Mouse (Mus musculus) myocyte (in vitro differentiated cells): ENCODE measurements around the gene Zfp383. TPM values are rescaled to one million over a fixed set of nuclear protein-coding genes. Genes with fewer than 3 reads are reported as not detected.

ENCODE experiments used
- H3K27me3 ChIP-seq: one replicate; pipeline ENCODE4 v1.6.1; 2011; ENCODE audit not compliant: control insufficient read depth, insufficient read depth, insufficient read length
- H3K36me3 ChIP-seq: one replicate; pipeline ENCODE4 v1.6.1; 2011; ENCODE audit not compliant: control insufficient read depth, insufficient read depth
- H3K4me2 ChIP-seq: one replicate; pipeline ENCODE4 v1.6.1; 2011; ENCODE audit warnings: low read depth, control low read depth
- H3K4me3 ChIP-seq: one replicate; pipeline ENCODE4 v1.5.1; 2011; ENCODE audit warnings: mild to moderate bottlenecking, control low read depth, moderate library complexity
- H3K79me2 ChIP-seq: one replicate; pipeline ENCODE4 v1.6.1; 2011; ENCODE audit not compliant: control insufficient read depth, insufficient read depth
- H3ac ChIP-seq: one replicate; pipeline ENCODE4 v1.6.1; 2011; ENCODE audit not compliant: control insufficient read depth, insufficient read length
- CEBPB ChIP-seq: IDR thresholded peaks from 2 replicates; pipeline ENCODE4 v1.6.1; 2011; ENCODE audit warnings: mild to moderate bottlenecking, moderate library complexity; ENCODE audit not compliant: poor library complexity, insufficient read depth, severe bottlenecking
- E2F4 ChIP-seq: IDR thresholded peaks from one replicate; pipeline ENCODE4 v1.6.1; 2011; ENCODE audit warnings: mild to moderate bottlenecking, control low read depth, moderate library complexity; ENCODE audit not compliant: insufficient read depth
- MAX ChIP-seq: IDR thresholded peaks from one replicate; pipeline ENCODE4 v1.6.1; 2011; ENCODE audit warnings: low read depth, mild to moderate bottlenecking, control low read depth
- MYOD1 ChIP-seq, 3 experiments: IDR thresholded peaks; one replicate each; pipeline ENCODE4 v1.6.1; 2011; ENCODE audit warnings: control low read depth in 2 of 3, low read depth in 2 of 3, mild to moderate bottlenecking in 2 of 3, moderate library complexity in 1 of 3; ENCODE audit not compliant: insufficient read length in 2 of 3, control insufficient read depth in 1 of 3
- MYOG ChIP-seq, 3 experiments: IDR thresholded peaks; one replicate each; pipeline ENCODE4 v1.6.1; 2011; ENCODE audit warnings: control low read depth in 2 of 3, low read depth in 2 of 3, mild to moderate bottlenecking in 2 of 3; ENCODE audit not compliant: insufficient read length in 2 of 3, control insufficient read depth in 1 of 3, insufficient read depth in 1 of 3
- POLR2A ChIP-seq: IDR thresholded peaks from one replicate; pipeline ENCODE4 v1.6.1; 2011; ENCODE audit warnings: low read depth, mild to moderate bottlenecking, control low read depth, moderate library complexity; ENCODE audit not compliant: insufficient read length
- POLR2AphosphoS2 ChIP-seq: IDR thresholded peaks from one replicate; pipeline ENCODE4 v1.6.1; 2011; ENCODE audit warnings: low read depth, control low read depth; ENCODE audit not compliant: insufficient read length
- REST ChIP-seq: IDR thresholded peaks from one replicate; pipeline ENCODE4 v1.6.1; 2011; ENCODE audit warnings: mild to moderate bottlenecking, control low read depth, moderate library complexity; ENCODE audit not compliant: insufficient read depth, insufficient read length
- SRF ChIP-seq: IDR thresholded peaks from one replicate; pipeline ENCODE4 v1.6.1; 2011; ENCODE audit warnings: low read depth; ENCODE audit not compliant: control insufficient read depth, insufficient read length
- TCF12 ChIP-seq: IDR thresholded peaks from one replicate; pipeline ENCODE4 v1.6.1; 2011; ENCODE audit warnings: mild to moderate bottlenecking, control low read depth; ENCODE audit not compliant: poor library complexity, insufficient read depth, severe bottlenecking
- TCF3 ChIP-seq: IDR thresholded peaks from one replicate; pipeline ENCODE4 v1.6.1; 2011; ENCODE audit warnings: low read depth, control low read depth; ENCODE audit not compliant: insufficient read length
- USF1 ChIP-seq: IDR thresholded peaks from one replicate; pipeline ENCODE4 v1.6.1; 2011; ENCODE audit warnings: low read depth, mild to moderate bottlenecking, control low read depth, moderate library complexity
- polyA plus RNA-seq: library from polyadenylated mRNA; unstranded; fragments of >200 nt; fragmentation: generic; extraction: Trizol; gene quantifications from one replicate; pipeline ENCODE4 v1.2.1, GENCODE M21; 2012; ENCODE audit warnings: missing spikeins

Zfp383 gene
- polyA plus RNA-seq, 1 experiment, result 2.4 TPM

DNA sequence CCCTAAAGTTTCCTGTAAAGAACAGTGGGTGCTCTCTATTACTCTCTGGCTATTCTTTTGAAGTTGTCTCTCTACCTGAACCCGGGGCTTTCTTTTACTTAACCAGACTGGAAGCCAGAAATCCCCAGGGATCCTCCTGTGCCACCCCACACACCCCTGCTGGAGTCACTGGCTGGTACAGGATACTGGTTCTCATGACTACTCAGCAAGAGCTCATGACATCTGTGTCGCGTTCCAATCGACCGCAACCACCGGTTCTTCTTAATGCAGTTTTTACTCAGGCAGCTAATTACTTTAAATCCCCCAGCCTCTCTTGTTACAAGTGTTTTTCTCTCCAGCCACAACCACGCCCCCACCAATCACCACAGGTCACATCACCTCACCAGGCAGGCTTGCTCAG, 28.0 kb upstream of the Zfp383 start:
- Histone ChIP-seq H3K79me2 (no peaks in the 10 kb centered on the region), H3K4me3 (no peak overlapping the region), H3K4me2 (no peak overlapping the region), H3K27me3 (no peaks in the 10 kb centered on the region), H3ac (no peak overlapping the region), H3K36me3 (peaks cover 8% of the 10 kb centered on the region)
- no peak for TF ChIP-seq TCF3
- no peak for TF ChIP-seq TCF12
- no peak for TF ChIP-seq MYOD1 (IDR thresholded peaks at IDR 0.05; ENCODE audit: control insufficient read depth in 1 of 3, insufficient read length in 2 of 3, low read depth in 2 of 3)
- no peak for TF ChIP-seq MYOG (IDR thresholded peaks at IDR 0.05; ENCODE audit: control insufficient read depth in 1 of 3, insufficient read depth in 1 of 3, insufficient read length in 2 of 3, low read depth in 2 of 3)
- no peak for TF ChIP-seq POLR2A
- TF ChIP-seq CEBPB, result no peak
- TF ChIP-seq POLR2AphosphoS2, result no peak
- no peak for TF ChIP-seq MAX
- no peak for TF ChIP-seq E2F4
- TF ChIP-seq USF1, result no peak
- no peak for TF ChIP-seq REST
- TF ChIP-seq SRF, result no peak

DNA sequence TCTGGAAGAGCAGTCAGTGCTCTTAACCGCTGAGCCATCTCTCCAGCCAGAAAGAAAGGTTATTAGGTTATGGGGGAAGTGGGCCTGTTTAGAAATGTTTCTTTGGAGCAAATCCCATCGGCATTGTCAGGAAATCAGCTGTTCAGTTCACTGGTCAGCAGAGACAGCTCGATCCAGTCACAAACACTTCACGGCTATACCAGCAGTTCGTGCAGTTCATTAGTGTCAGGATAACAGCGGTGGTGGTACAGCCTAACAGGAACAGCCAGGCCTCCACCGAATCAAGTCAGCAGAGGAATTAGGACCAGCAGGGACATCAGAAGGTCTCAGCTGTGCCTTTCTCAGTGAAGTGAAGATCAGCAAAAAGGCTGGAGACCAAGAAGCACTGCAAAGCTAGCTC, 27.1 kb upstream of the Zfp383 start:
- no peaks in the 10 kb centered on the region for H3K27me3 ChIP-seq
- no peaks in the 10 kb centered on the region for H3K79me2 ChIP-seq
- H3K4me3 ChIP-seq, result no peak overlapping the region
- H3K36me3 ChIP-seq, result no peaks in the 10 kb centered on the region
- H3ac ChIP-seq, result no peak overlapping the region
- no peak overlapping the region for H3K4me2 ChIP-seq
- TF ChIP-seq MYOD1 (IDR thresholded peaks at IDR 0.05; ENCODE audit: control insufficient read depth in 1 of 3, insufficient read length in 2 of 3, low read depth in 2 of 3) (no peak), REST (no peak), USF1 (no peak), CEBPB (no peak), TCF3 (no peak), MAX (no peak), MYOG (IDR thresholded peaks at IDR 0.05; ENCODE audit: control insufficient read depth in 1 of 3, insufficient read depth in 1 of 3, insufficient read length in 2 of 3, low read depth in 2 of 3) (no peak), POLR2A (no peak), TCF12 (no peak), SRF (no peak), POLR2AphosphoS2 (no peak), E2F4 (no peak)

DNA sequence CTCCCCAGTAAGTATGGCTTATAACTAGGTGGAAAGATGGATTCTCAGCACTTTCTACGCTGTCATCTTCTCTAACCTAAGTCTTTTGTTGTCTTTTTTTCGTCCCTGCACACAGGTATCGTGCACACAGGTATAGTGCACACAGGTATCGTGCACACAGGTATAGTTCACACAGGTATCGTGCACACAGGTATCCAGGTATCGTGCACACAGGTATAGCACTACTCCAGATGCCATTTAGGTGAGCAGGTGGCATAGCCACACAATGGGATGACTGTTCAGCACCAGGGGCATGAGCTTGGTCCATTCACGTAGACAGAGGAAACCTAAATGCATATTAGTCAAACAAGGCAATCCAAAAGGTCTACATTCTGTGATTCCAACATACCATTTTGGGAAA, 17.5 kb upstream of the Zfp383 start:
- Histone ChIP-seq H3K79me2 (no peaks in the 10 kb centered on the region), H3K4me2 (no peak overlapping the region), H3K27me3 (no peaks in the 10 kb centered on the region), H3K36me3 (peaks cover 23% of the 10 kb centered on the region), H3K4me3 (no peak overlapping the region), H3ac (no peak overlapping the region)
- TF ChIP-seq POLR2AphosphoS2 (peak; percentile 59), MYOG (IDR thresholded peaks at IDR 0.05; ENCODE audit: control insufficient read depth in 1 of 3, insufficient read depth in 1 of 3, insufficient read length in 2 of 3, low read depth in 2 of 3) (no peak)

DNA sequence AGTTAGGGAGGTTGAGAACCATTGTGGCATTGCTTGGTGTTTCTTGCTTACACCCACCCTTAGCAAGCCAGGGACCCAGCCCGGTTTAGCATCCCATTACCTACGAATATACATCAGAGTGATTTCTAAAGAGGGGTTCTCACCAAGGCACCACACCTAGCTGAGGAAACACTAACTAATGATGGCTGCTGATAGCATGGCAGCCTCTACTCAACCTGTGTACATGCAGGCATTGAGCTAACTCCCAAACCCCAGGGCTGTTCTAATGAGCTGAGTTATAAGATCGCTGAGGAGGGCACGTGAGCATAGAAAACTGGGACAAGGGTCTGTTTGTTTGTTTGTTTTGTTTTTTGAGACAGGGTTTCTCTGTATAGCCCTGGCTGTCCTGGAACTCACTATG, 15.3 kb upstream of the Zfp383 start:
- H3K4me2 ChIP-seq, result no peak overlapping the region
- H3K36me3 ChIP-seq, result peaks cover 39% of the 10 kb centered on the region
- no peaks in the 10 kb centered on the region for H3K27me3 ChIP-seq
- H3K4me3 ChIP-seq, result no peak overlapping the region
- H3K79me2 ChIP-seq, result no peaks in the 10 kb centered on the region
- no peak overlapping the region for H3ac ChIP-seq
- TF ChIP-seq MYOG (IDR thresholded peaks at IDR 0.05; ENCODE audit: control insufficient read depth in 1 of 3, insufficient read depth in 1 of 3, insufficient read length in 2 of 3, low read depth in 2 of 3) (no peak), MAX (no peak), SRF (no peak), MYOD1 (IDR thresholded peaks at IDR 0.05; ENCODE audit: control insufficient read depth in 1 of 3, insufficient read length in 2 of 3, low read depth in 2 of 3) (no peak), TCF12 (no peak)

DNA sequence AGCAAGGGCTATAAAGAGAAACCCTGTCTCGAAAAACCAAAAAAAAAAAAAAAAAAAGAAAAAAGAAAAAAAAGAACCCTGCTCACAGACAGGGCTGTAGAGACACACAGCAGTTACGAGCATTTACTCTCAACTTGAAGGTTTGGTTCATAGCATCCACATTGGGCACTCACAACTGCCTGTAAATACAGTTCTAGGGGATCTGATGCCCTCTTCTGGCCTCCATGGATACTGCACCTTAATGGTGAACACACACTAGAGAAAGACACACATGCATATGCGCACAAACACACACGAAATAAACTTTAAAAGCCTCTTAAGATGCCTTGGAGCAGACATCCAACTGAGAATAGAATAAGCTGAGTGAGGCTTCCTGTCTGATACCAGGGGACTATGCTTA, 9.7 kb upstream of the Zfp383 start:
- H3K4me2 ChIP-seq, result no peak overlapping the region
- TF ChIP-seq REST (no peak), POLR2A (no peak), MYOG (IDR thresholded peaks at IDR 0.05; ENCODE audit: control insufficient read depth in 1 of 3, insufficient read depth in 1 of 3, insufficient read length in 2 of 3, low read depth in 2 of 3) (no peak), MYOD1 (IDR thresholded peaks at IDR 0.05; ENCODE audit: control insufficient read depth in 1 of 3, insufficient read length in 2 of 3, low read depth in 2 of 3) (no peak), POLR2AphosphoS2 (no peak), TCF12 (no peak), SRF (no peak), E2F4 (no peak), TCF3 (no peak), CEBPB (no peak), MAX (no peak), USF1 (no peak)
- H3K27me3 ChIP-seq, result no peaks in the 10 kb centered on the region
- H3ac ChIP-seq, result no peak overlapping the region
- H3K79me2 ChIP-seq, result no peaks in the 10 kb centered on the region
- no peak overlapping the region for H3K4me3 ChIP-seq
- peaks cover 37% of the 10 kb centered on the region for H3K36me3 ChIP-seq
